Mouse (Mus musculus) heart, postnatal 4 days (tissue): ENCODE results near the gene Fgf11. TPM values are rescaled to one million over a fixed set of nuclear protein-coding genes. Genes with fewer than 3 reads are reported as not detected.

Experiments used
- DNase-seq: peaks from one replicate; pipeline ENCODE4 v3.0.0; 2021
- total RNA-seq, 2 experiments: library from RNA; stranded (reverse); gene quantifications; 2 replicates each; pipeline ENCODE4 v1.2.3; 2021

Gene Fgf11
- total RNA-seq, 2 experiments from 2014 or later = 3.1 to 3.7 TPM

- DNase-seq = no peak
Observed at GRCm38 (mm10) chr11:69815155-69815554, 13.5 kb upstream of the Fgf11 start, which contains the start of gene Gm39566. TSS of gene Gm39566 (minus strand) at chr11:69815298.

GRCm38 (mm10) chr11:69810280-69810679 lies 8.6 kb upstream of the Fgf11 start:
- DNase-seq = no peak

- DNase-seq = no peak
Observed at GRCm38 (mm10) chr11:69807641-69808040, 6.0 kb upstream of the Fgf11 start.

- DNase-seq = no peak
Observed at GRCm38 (mm10) chr11:69806378-69806777, 4.7 kb upstream of the Fgf11 start.

- DNase-seq = no peak
Observed at GRCm38 (mm10) chr11:69804972-69805909, 3.6 kb upstream of the Fgf11 start, which contains the start of gene Tmem102. TSS of gene Tmem102 (minus strand) at chr11:69805624.

- DNase-seq = peak; percentile 55
Observed at GRCm38 (mm10) chr11:69804652-69804940, 2.9 kb upstream of the Fgf11 start.

- DNase-seq = peak; percentile 82
Observed at GRCm38 (mm10) chr11:69803786-69804651, 2.4 kb upstream of the Fgf11 start.

GRCm38 (mm10) chr11:69803328-69803727 lies 1.7 kb upstream of the Fgf11 start:
- no peak for DNase-seq

GRCm38 (mm10) chr11:69802648-69803105 lies 1.0 kb upstream of the Fgf11 start:
- DNase-seq = peak; percentile 89

- DNase-seq = peak; percentile 79
Observed at GRCm38 (mm10) chr11:69800392-69801197, 1.1 kb downstream of the Fgf11 start.

GRCm38 (mm10) chr11:69800138-69800391 lies 1.6 kb downstream of the Fgf11 start:
- DNase-seq = peak; percentile 41

GRCm38 (mm10) chr11:69799394-69800137 lies 2.1 kb downstream of the Fgf11 start:
- DNase-seq = no peak

- DNase-seq = no peak
Observed at GRCm38 (mm10) chr11:69797924-69798323, 3.7 kb downstream of the Fgf11 start.

GRCm38 (mm10) chr11:69795983-69796435 lies 5.6 kb downstream of the Fgf11 start:
- no peak for DNase-seq

- DNase-seq = peak; percentile 94
Observed at GRCm38 (mm10) chr11:69795168-69795982, 6.3 kb downstream of the Fgf11 start, which contains the start of gene Chrnb1. TSS of gene Chrnb1 (minus strand) at chr11:69795943.

- no peak for DNase-seq
Observed at GRCm38 (mm10) chr11:69793429-69793828, 8.2 kb downstream of the Fgf11 start.

- DNase-seq = no peak
Observed at GRCm38 (mm10) chr11:69791420-69791819, 10.2 kb downstream of the Fgf11 start.

GRCm38 (mm10) chr11:69789431-69789830 lies 12.2 kb downstream of the Fgf11 start:
- DNase-seq = no peak

GRCm38 (mm10) chr11:69787306-69787705 lies 14.4 kb downstream of the Fgf11 start:
- no peak for DNase-seq

GRCm38 (mm10) chr11:69784793-69785272 lies 16.8 kb downstream of the Fgf11 start:
- DNase-seq = peak; percentile 50
